13 mouse cellular contexts compared by ENCODE assay signal in the genomic region with DNA sequence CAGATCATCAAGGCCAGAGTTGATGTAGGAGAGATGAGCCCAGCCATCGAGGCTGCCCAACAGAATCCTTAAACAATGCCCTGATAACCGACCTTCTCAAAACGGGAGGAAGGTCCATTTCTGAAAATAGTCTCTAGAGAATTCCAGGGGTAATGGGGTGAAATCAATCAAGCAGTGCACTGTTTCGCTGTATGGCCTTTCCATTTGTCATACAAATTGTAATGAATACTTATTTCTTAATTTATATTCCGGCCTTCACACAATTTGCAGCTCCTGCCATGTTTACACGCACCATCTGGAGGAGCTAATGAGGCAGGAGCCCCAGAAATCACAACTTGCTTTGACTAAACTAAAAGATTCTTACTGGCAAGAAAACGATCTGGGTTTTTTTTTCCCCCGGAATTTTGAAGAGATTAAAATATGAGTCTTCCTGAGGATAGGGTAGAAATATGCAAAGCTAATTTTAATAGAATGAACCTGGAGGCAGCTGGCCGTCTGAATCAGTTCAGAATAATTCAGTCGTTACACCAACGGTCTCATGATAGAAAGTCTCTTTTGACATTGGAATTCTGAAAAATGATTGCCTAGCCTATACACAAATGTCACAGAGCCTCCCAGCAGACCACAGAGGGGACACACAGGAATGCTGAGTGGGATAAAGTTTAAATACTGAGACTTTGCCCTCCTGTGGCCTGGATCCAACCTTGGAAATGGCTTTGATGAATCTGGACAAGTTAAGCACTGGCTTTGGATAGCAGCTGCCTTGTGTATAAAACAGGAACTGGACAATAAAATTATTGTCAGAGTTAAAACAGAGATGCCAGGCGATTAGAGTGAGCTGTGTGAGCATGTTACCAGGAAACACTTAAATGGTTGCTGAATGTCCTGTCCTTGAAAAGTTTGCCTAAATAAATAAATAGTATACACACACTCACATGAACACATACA.
DNase-seq lines count a peak whose midpoint lies in the region; ATAC-seq and TF ChIP-seq lines count a peak whose summit lies in the region.
"Had no signal": no experiment of that assay in that cellular context is flagged by ENCODE, and none has a peak within 500 bp of the region (broad histone marks: within the 10 kb centered on the region; RNA-seq: fewer than 3 reads in every experiment).

No protein-coding gene starts in this region.

- DNase-seq in intestine, embryonic 14.5 days (ENCODE audit: low spot score) = peak; percentile 52
- DNase-seq in kidney, adult 2 months = peak; percentile 61
- peak; percentile 83 for DNase-seq in lung, postnatal 0 days (ENCODE audit: low spot score)
- DNase-seq in right cerebral cortex, postnatal 36 days (ENCODE audit: low spot score in 2 of 2) = no peak
- no peak for DNase-seq in layer of hippocampus, adult 11-12 months (ENCODE audit: low spot score)
- DNase-seq: adrenal gland, postnatal 36 days; cerebellum, postnatal 14 days; heart, adult 2 months; liver, postnatal 0 days had no signal

- no peak overlapping the region for H3K4me3 ChIP-seq in intestine, embryonic 14.5 days (ENCODE audit: low read depth, low read length)
- H3K4me3 ChIP-seq in intestine, postnatal 0 days (ENCODE audit: low read depth, low read length) = no peak overlapping the region
- no peak overlapping the region for H3K4me3 ChIP-seq in embryonic fibroblast, embryonic 13.5 days (ENCODE audit: insufficient read depth, low read length)
- no peak overlapping the region for H3K4me3 ChIP-seq in kidney, adult 2 months (ENCODE audit: insufficient read depth, low read depth, low read length)
- H3K4me3 ChIP-seq in lung, postnatal 0 days (ENCODE audit: low read depth, low read length) = no peak overlapping the region
- H3K4me3 ChIP-seq: heart, adult 2 months; hindbrain, embryonic 10.5 days had no signal

- peak; percentile 90 for TF ChIP-seq EP300 in lung, postnatal 0 days (IDR thresholded peaks at IDR 0.05)

- no peak for TF ChIP-seq CTCF in intestine, postnatal 0 days (IDR thresholded peaks at IDR 0.05; ENCODE audit: low read depth)
- TF ChIP-seq CTCF in embryonic fibroblast, embryonic 13.5 days (IDR thresholded peaks at IDR 0.05; ENCODE audit: borderline replicate concordance, insufficient read depth, low read length) = no peak
- TF ChIP-seq CTCF in kidney, adult 2 months (conservative IDR thresholded peaks at IDR 0.05; ENCODE audit: insufficient read depth, insufficient read length, low read depth, low read length) = no peak
- TF ChIP-seq CTCF in lung, postnatal 0 days (IDR thresholded peaks at IDR 0.05) = no peak

- H3K4me2 ChIP-seq in intestine, embryonic 14.5 days (ENCODE audit: low read length) = no peak overlapping the region
- no peak overlapping the region for H3K4me2 ChIP-seq in intestine, postnatal 0 days (replicated peaks; ENCODE audit: low read depth)
- H3K4me2 ChIP-seq in lung, postnatal 0 days (replicated peaks; ENCODE audit: low read depth, low read length) = no peak overlapping the region

- no peak overlapping the region for H3K9ac ChIP-seq in intestine, embryonic 14.5 days (ENCODE audit: low read length)
- no peak overlapping the region for H3K9ac ChIP-seq in intestine, postnatal 0 days (ENCODE audit: low read depth, low read length)
- H3K9ac ChIP-seq in lung, postnatal 0 days (replicated peaks; ENCODE audit: low read depth) = no peak overlapping the region
- H3K9ac ChIP-seq: liver, postnatal 0 days had no signal

- 41% methylated on average over 12 of the region's 12 CpGs for WGBS in intestine, embryonic 14.5 days
- 61% methylated on average over 12 of the region's 12 CpGs for WGBS in intestine, postnatal 0 days
- WGBS in kidney, adult 2 months = 55% methylated on average over 12 of the region's 12 CpGs
- 53% methylated on average over 12 of the region's 12 CpGs for WGBS in lung, postnatal 0 days

- TF ChIP-seq POLR2A in embryonic fibroblast, embryonic 13.5 days (IDR thresholded peaks at IDR 0.05; ENCODE audit: low read depth, low read length) = no peak; the same call in 1 of the 2 replicates
- TF ChIP-seq POLR2A in kidney, adult 2 months (IDR thresholded peaks at IDR 0.05; ENCODE audit: low read depth, low read length) = no peak

- peak overlapping the region; percentile 69 for H3K27ac ChIP-seq in intestine, embryonic 14.5 days (ENCODE audit: low read depth)
- H3K27ac ChIP-seq in intestine, postnatal 0 days (ENCODE audit: low read depth, low read length) = no peak overlapping the region
- peak overlapping the region; percentile 83 for H3K27ac ChIP-seq in embryonic fibroblast, embryonic 13.5 days (ENCODE audit: insufficient read depth, low read length)
- H3K27ac ChIP-seq in kidney, adult 2 months (ENCODE audit: insufficient read depth, low read depth, low read length) = no peak overlapping the region; the same call in 1 of the 2 replicates
- peak overlapping the region; percentile 54; the same call in 1 of the 2 replicates for H3K27ac ChIP-seq in lung, postnatal 0 days (ENCODE audit: low read length)
- H3K27ac ChIP-seq: heart, adult 2 months; hindbrain, embryonic 10.5 days had no signal

- no peaks in the 10 kb centered on the region for H3K36me3 ChIP-seq in intestine, embryonic 14.5 days (ENCODE audit: control insufficient read depth, insufficient read depth, low read length)
- no peaks in the 10 kb centered on the region for H3K36me3 ChIP-seq in intestine, postnatal 0 days (ENCODE audit: control insufficient read depth, insufficient read depth)
- H3K36me3 ChIP-seq in kidney, adult 2 months (ENCODE audit: control insufficient read depth, insufficient read depth, low read length) = no peaks in the 10 kb centered on the region
- H3K36me3 ChIP-seq in lung, postnatal 0 days (ENCODE audit: insufficient read depth, low read length) = no peaks in the 10 kb centered on the region
- H3K36me3 ChIP-seq: hindbrain, embryonic 10.5 days had no signal

- H3K4me1 ChIP-seq in intestine, embryonic 14.5 days (replicated peaks; ENCODE audit: control insufficient read depth, insufficient read depth, low read length) = peaks cover 5% of the 10 kb centered on the region
- no peaks in the 10 kb centered on the region for H3K4me1 ChIP-seq in intestine, postnatal 0 days (replicated peaks; ENCODE audit: control insufficient read depth, insufficient read depth, low read length)
- peaks cover 2% of the 10 kb centered on the region; the same call in 1 of the 2 replicates for H3K4me1 ChIP-seq in embryonic fibroblast, embryonic 13.5 days (ENCODE audit: control insufficient read depth, insufficient read depth, low read length)
- H3K4me1 ChIP-seq in kidney, adult 2 months (ENCODE audit: control insufficient read depth, insufficient read depth, low read length) = no peaks in the 10 kb centered on the region
- H3K4me1 ChIP-seq in lung, postnatal 0 days (ENCODE audit: insufficient read depth, low read depth, low read length) = no peaks in the 10 kb centered on the region

- no peaks in the 10 kb centered on the region for H3K9me3 ChIP-seq in intestine, embryonic 14.5 days (ENCODE audit: control insufficient read depth, low read length)
- no peaks in the 10 kb centered on the region for H3K9me3 ChIP-seq in intestine, postnatal 0 days (ENCODE audit: control insufficient read depth)
- no peaks in the 10 kb centered on the region for H3K9me3 ChIP-seq in lung, postnatal 0 days (ENCODE audit: low read length)
- H3K9me3 ChIP-seq: hindbrain, embryonic 10.5 days had no signal

- no peak for ATAC-seq in intestine, embryonic 14.5 days (replicated peaks; ENCODE audit: low FRiP score, low TSS enrichment, low read depth)
- no peak for ATAC-seq in intestine, postnatal 0 days
- ATAC-seq in lung, postnatal 0 days = peak; percentile 88
- no peak for ATAC-seq in CD4-positive, CD25-positive, alpha-beta regulatory T cell, adult 4 months
- ATAC-seq: liver, postnatal 0 days had no signal

- no peaks in the 10 kb centered on the region for H3K27me3 ChIP-seq in intestine, embryonic 14.5 days (replicated peaks; ENCODE audit: control insufficient read depth, insufficient read depth, low read length)
- no peaks in the 10 kb centered on the region for H3K27me3 ChIP-seq in intestine, postnatal 0 days (replicated peaks; ENCODE audit: control insufficient read depth, insufficient read depth, low read length)
- H3K27me3 ChIP-seq in kidney, adult 2 months (replicated peaks; ENCODE audit: control insufficient read depth, insufficient read depth, low read length) = no peaks in the 10 kb centered on the region
- H3K27me3 ChIP-seq in lung, postnatal 0 days (replicated peaks; ENCODE audit: insufficient read depth, low read length) = no peaks in the 10 kb centered on the region

Comparison
In these comparisons a context has a peak if more than half of its experiments do, and no peak if none do; other contexts are left out.
1. H3K27ac ChIP-seq: peak in intestine, embryonic 14.5 days (single experiment), embryonic fibroblast, embryonic 13.5 days (single experiment) and lung, postnatal 0 days (single experiment); none in intestine, postnatal 0 days (single experiment) and kidney, adult 2 months (single experiment).
2. DNase-seq: peak in intestine, embryonic 14.5 days (single experiment), kidney, adult 2 months (single experiment) and lung, postnatal 0 days (single experiment); none in right cerebral cortex, postnatal 36 days (0 of 2) and layer of hippocampus, adult 11-12 months (single experiment).